Mouse (Mus musculus): ENCODE measurements around the gene Bclaf3.

DNA sequence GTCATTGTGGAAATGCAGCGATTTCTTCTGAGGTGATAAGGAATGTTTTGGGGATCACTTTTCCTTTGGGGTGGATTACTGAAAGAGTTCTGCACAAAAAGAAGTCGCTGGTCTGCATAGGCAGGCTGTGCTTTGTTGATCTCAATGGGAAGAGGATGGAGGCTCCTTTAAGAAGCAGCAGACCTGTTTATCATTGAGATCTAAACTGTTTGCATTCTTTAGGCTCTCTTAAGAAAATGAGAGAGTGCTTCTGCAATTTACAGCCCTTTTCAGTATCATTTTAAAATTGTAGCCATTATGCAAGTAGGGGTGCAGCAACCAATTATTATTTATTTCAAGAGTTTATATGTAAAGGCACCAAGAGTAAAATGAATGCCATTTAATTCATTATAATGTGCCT lies 102.7 kb downstream of the Bclaf3 start:
- no peak for TF ChIP-seq CTCF (IDR thresholded peaks at IDR 0.05; ENCODE audit: low read depth)
- no peak for TF ChIP-seq EP300 (optimal IDR thresholded peaks at IDR 0.05)
